Mouse (Mus musculus): Measurements from ENCODE around the gene Senp7. TPM values are rescaled to one million over a fixed set of nuclear protein-coding genes. Genes with fewer than 3 reads are reported as not detected.
A peak's percentile ranks its signal among the peaks of the same experiment; 100 is the strongest.
"Not testable (repeated sequence)": the region's sequence is repeated elsewhere in the genome, so short reads cannot be mapped to it uniquely, and the experiment has no call there.

Gene Senp7
- total RNA-seq, 2 experiments from 2014 or later: 27.9 to 51.8 TPM

GRCm38 (mm10) chr16:56064334-56064990 lies 16.3 kb downstream of the Senp7 start:
- ATAC-seq (replicated peaks; ENCODE audit: low FRiP score, low TSS enrichment, poor library complexity, severe bottlenecking): peak; percentile 90

GRCm38 (mm10) chr16:56066113-56066512 lies 18.0 kb downstream of the Senp7 start:
- no peak for ATAC-seq (replicated peaks; ENCODE audit: low FRiP score, low TSS enrichment, poor library complexity, severe bottlenecking)

- ATAC-seq (replicated peaks; ENCODE audit: low FRiP score, low TSS enrichment, poor library complexity, severe bottlenecking): no peak
Observed at GRCm38 (mm10) chr16:56068523-56069070, 20.5 kb downstream of the Senp7 start.

- ATAC-seq (replicated peaks; ENCODE audit: low FRiP score, low TSS enrichment, poor library complexity, severe bottlenecking): peak; percentile 81
Observed at GRCm38 (mm10) chr16:56071317-56072232, 23.4 kb downstream of the Senp7 start.

GRCm38 (mm10) chr16:56072533-56072932 lies 24.4 kb downstream of the Senp7 start:
- ATAC-seq (replicated peaks; ENCODE audit: low FRiP score, low TSS enrichment, poor library complexity, severe bottlenecking): no peak

- ATAC-seq (replicated peaks; ENCODE audit: low FRiP score, low TSS enrichment, poor library complexity, severe bottlenecking): not testable (repeated sequence)
Observed at GRCm38 (mm10) chr16:56073150-56073549, 25.0 kb downstream of the Senp7 start.

- no peak for ATAC-seq (replicated peaks; ENCODE audit: low FRiP score, low TSS enrichment, poor library complexity, severe bottlenecking)
Observed at GRCm38 (mm10) chr16:56074122-56074521, 26.0 kb downstream of the Senp7 start.

- ATAC-seq (replicated peaks; ENCODE audit: low FRiP score, low TSS enrichment, poor library complexity, severe bottlenecking): no peak
Observed at GRCm38 (mm10) chr16:56074565-56074964, 26.4 kb downstream of the Senp7 start.

- ATAC-seq (replicated peaks; ENCODE audit: low FRiP score, low TSS enrichment, poor library complexity, severe bottlenecking): peak; percentile 62
Observed at GRCm38 (mm10) chr16:56075222-56076111, 27.3 kb downstream of the Senp7 start.

- no peak for ATAC-seq (replicated peaks; ENCODE audit: low FRiP score, low TSS enrichment, poor library complexity, severe bottlenecking)
Observed at GRCm38 (mm10) chr16:56076121-56076869, 28.2 kb downstream of the Senp7 start.

GRCm38 (mm10) chr16:56079419-56079818 lies 31.3 kb downstream of the Senp7 start:
- no peak for ATAC-seq (replicated peaks; ENCODE audit: low FRiP score, low TSS enrichment, poor library complexity, severe bottlenecking)

- ATAC-seq (replicated peaks; ENCODE audit: low FRiP score, low TSS enrichment, poor library complexity, severe bottlenecking): no peak
Observed at GRCm38 (mm10) chr16:56081691-56082090, 33.6 kb downstream of the Senp7 start.

GRCm38 (mm10) chr16:56086336-56086735 lies 38.2 kb downstream of the Senp7 start:
- no peak for ATAC-seq (replicated peaks; ENCODE audit: low FRiP score, low TSS enrichment, poor library complexity, severe bottlenecking)

- no peak for ATAC-seq (replicated peaks; ENCODE audit: low FRiP score, low TSS enrichment, poor library complexity, severe bottlenecking)
Observed at GRCm38 (mm10) chr16:56090385-56090784, 42.2 kb downstream of the Senp7 start.

- ATAC-seq (replicated peaks; ENCODE audit: low FRiP score, low TSS enrichment, poor library complexity, severe bottlenecking): not testable (repeated sequence)
Observed at GRCm38 (mm10) chr16:56096401-56097018, 48.4 kb downstream of the Senp7 start.

GRCm38 (mm10) chr16:56115706-56116105 lies 67.6 kb downstream of the Senp7 start:
- no peak for ATAC-seq (replicated peaks; ENCODE audit: low FRiP score, low TSS enrichment, poor library complexity, severe bottlenecking)

GRCm38 (mm10) chr16:56116155-56116554 lies 68.0 kb downstream of the Senp7 start:
- ATAC-seq (replicated peaks; ENCODE audit: low FRiP score, low TSS enrichment, poor library complexity, severe bottlenecking): no peak

Data from megakaryocyte-erythroid progenitor cell, adult 5-6 weeks (primary cell).